Mouse (Mus musculus) MEL-GATA-1-ER (cell line): ENCODE results near the gene Olfr282.
"Not testable (repeated sequence)": the region's sequence is repeated elsewhere in the genome, so short reads cannot be mapped to it uniquely, and the experiment has no call there.

ENCODE experiments used
- DNase-seq: peaks from one replicate; pipeline ENCODE4 v3.0.0-alpha.2; 2012; ENCODE audit warnings: low read depth; ENCODE audit errors: extremely low read depth

The Olfr282 gene

GRCm38 (mm10) chr15:98430925-98431324 lies at the start of gene Olfr282:
Gene Olfr282 (plus strand): TSS chr15:98431225.
- DNase-seq: not testable (repeated sequence)

DNA sequence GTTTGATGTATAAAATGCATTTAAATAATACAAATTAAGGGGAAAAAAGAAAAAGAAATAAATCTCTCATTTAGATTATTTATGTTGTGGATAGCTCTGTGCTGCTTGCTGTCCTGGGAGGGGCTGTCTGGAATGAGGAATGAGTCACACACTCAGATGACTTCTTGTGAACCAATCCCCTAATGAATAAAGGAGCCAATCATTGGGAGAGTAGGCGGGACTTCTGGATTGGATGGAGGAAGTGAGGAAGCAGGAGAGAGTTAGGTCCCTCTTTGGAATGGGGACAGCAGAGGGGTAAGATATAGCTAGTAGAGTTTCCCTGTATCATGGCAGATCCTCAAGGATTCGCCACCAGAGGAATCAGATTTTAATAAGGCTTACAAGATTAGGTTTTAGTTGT lies 43.4 kb upstream of the Olfr282 start:
- no peak for DNase-seq

- peak; percentile 74 for DNase-seq
These were observed 41.2 kb upstream of the Olfr282 start for GRCm38 (mm10) chr15:98389796-98390195.

DNA sequence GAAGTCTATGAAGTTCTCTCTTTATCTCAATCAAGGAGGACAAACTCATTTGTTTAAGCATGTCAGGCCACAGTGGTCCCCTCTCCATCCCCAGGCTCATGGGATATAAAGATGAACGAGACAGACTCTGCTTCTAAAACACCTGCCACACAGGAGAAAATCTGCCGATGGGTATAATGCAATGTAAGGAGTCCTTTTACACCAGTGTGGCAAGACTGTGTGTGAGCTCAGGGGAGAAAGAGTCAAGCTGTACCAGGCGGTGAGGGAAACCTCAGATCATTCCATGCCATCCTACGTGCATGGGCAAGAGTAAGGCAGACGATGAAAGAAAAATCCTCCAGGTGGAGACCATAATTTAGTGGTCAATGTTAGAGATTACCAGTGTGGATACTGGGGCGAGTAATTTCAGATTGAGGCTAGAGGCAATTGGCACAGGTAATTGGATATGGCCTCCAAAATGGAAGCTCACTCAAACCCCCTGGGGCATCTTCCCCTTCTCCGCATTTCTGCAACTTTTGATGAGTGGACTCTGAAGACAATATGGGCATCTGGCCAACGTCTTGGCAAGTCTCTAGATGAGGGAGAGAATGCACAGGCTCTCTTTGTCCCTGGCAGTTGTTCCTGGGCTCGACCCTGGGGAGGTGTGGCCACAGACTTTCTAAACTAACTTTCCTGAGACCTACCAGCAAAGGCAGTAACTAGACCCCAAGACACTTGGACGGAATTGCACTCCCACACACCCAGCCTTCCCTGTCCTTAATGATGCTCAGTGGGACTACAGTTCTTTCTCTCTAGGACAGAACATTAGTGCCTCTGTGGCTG lies 39.7 kb upstream of the Olfr282 start:
- no peak for DNase-seq

- DNase-seq: no peak
These were observed 39.2 kb upstream of the Olfr282 start for GRCm38 (mm10) chr15:98391903-98392187.

DNA sequence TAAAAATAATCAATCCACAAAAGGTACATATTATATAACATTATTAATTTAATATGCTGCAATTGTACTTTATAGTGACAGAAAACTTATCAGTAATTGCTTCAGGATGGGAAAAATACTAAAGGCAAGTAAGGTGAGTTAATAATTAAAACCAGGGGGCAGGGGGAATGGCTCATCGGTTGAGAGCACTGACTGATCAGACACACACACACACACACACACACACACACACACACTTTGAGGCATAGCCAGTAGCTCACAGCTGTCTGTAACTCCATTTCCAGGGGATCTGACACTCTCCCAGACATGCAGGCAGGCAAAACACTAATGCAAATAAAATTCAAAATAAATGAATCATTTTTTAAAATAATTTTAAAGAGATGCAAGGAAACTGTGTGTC lies 33.9 kb upstream of the Olfr282 start:
- no peak for DNase-seq

DNA sequence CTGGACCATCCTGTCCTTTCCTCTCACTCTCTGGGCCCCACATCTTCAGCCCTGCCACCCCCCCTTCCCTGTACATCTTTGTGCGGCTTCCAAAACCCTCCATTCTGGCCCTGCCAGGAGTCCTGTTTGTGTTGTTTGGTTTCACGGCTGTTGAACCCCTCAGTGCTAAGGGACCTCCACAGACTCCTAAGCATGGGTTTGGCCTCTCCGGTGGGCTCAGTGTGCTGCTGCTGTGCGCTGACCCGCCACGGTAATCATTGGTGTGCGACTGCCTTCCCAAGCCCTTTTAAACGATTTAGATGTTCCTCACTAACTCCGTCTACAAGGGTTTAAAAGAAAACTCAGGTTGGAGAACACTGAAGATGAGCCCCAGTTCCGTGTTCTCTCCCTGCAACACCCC lies 28.7 kb upstream of the Olfr282 start:
- no peak for DNase-seq

DNA sequence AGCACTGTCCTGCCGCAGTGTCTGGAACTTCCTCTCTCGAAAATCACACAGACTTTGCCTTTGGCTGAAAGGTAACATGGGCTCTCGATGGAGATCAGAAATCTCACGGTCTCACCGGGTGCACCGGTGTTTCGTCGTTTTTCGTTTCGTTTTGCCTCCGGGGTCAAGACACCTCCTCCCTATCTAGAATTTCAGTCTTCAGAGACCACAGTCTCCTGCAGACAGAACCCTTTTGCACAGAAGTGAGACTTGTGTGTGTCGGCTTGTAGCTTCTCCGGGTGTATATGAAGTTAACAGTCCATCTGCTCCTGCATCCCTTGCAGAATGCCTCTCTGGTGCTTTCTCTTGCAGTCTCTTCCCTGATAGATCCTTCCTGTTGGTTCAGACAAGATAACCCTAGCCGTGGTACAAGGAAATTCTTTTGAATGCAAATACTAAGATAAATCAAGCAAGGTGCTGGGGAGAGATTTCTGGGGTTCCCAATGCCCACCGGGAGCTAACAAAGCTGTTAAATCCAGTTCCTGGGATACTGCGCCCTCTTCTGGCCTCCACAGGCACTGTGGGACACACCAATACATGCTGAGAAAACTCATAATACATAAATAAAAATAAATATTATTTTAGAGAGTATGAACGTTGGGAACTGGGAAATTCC lies 22.5 kb upstream of the Olfr282 start:
- peak; percentile 87 for DNase-seq

GRCm38 (mm10) chr15:98409635-98410034 lies 21.4 kb upstream of the Olfr282 start:
- peak; percentile 40 for DNase-seq

- DNase-seq: peak; percentile 99
These were observed 20.8 kb upstream of the Olfr282 start for GRCm38 (mm10) chr15:98410249-98410648.

DNA sequence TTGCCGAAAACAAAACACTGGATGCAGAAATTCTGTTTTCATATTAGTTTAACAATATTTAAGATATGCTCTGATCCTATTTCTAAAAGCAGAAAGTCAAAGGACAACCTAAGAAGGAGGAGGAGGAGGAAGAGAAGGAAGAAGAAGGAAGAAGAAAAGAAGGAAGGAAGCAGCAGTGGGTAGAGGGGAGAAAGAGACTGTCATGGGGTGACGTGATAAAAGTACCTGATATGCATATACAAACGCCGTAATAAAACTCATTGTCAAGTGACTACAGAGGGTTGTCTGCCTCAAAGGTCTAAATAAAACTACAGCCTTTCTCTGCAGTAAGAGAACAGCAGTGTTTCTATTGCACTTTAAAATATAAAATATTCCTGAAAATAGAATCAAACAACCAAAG lies 15.0 kb upstream of the Olfr282 start:
- DNase-seq: peak; percentile 47

DNA sequence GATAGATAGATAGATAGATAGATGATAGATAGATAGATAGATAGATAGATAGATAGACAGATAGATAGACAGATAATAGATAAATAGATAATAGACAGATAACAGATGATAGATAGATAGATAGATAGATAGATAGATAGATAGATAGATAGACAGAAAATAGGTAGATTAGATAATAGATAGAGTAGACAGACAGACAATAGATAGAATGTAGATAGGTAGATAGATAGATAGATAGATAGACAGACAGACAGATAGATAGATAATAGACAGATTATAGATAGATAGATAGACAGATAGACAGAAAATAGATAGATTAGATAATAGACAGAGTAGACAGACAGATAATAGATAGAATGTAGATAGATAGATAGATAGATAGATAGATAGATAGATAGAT lies 14.2 kb upstream of the Olfr282 start:
- not testable (repeated sequence) for DNase-seq

- peak; percentile 80 for DNase-seq
These were observed 13.7 kb upstream of the Olfr282 start for GRCm38 (mm10) chr15:98417285-98417684.

GRCm38 (mm10) chr15:98418096-98418495 lies 12.9 kb upstream of the Olfr282 start:
- no peak for DNase-seq

DNA sequence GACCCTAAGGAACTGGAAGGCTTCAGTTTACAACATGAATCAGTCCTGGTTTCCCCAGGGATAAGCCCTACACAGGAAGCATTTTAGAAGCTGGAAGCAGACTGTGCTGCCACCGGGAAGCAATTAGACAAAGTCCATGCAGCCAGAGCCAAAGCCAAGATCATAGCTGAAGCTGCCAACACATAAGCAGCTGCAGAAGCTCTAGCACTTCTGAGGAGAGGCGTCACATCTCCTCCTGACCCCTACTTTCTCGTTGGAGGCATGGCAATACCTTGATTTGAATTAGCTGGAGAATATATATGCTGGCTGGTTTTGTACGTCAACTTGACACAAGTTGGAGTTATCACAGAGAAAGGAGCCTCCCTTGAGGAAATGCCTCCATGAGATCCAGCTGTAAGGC lies 10.1 kb upstream of the Olfr282 start:
- DNase-seq: no peak

- DNase-seq: no peak
These were observed 6.7 kb upstream of the Olfr282 start for GRCm38 (mm10) chr15:98424326-98424725.

GRCm38 (mm10) chr15:98424753-98425152 lies 6.3 kb upstream of the Olfr282 start:
- DNase-seq: no peak

GRCm38 (mm10) chr15:98425188-98425587 lies 5.8 kb upstream of the Olfr282 start:
- DNase-seq: no peak

DNA sequence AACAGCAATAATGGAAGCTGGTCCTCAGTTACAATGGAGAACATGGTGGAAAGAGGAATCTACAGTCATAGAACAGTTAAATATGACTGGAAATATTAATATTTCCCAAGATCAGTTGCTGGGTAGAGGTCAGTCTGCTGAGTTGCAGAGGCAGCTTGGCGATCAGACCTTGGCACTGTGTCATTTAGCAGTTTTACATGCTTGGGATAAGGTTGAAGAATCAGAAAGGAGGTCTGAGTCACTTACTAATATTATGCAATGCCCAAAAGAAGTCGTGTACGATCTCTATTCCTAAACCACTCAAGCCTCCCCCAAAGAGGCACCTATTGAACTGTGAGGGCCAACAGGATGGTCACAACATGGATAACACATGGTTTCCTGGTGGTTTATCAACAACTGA lies 13.5 kb downstream of the Olfr282 start:
- DNase-seq: no peak

DNA sequence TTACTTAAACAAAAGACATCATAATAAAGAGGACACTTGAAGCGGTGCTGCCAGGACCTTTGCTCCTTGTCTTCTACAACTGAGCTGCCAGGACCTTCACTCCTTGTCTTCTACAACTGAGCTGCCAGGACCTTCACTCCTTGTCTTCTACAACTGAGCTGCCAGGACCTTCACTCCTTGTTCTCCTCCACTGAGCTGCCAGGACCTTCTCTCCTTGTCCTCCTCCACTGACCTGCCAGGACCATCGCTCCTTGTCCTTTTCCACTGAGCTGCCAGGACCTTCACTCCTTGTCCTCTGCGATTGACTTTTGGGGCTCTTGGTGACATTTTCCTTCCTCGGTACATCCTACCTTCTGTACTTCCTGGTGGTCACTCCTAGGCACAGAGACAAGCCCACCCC lies 17.5 kb downstream of the Olfr282 start:
- no peak for DNase-seq

DNA sequence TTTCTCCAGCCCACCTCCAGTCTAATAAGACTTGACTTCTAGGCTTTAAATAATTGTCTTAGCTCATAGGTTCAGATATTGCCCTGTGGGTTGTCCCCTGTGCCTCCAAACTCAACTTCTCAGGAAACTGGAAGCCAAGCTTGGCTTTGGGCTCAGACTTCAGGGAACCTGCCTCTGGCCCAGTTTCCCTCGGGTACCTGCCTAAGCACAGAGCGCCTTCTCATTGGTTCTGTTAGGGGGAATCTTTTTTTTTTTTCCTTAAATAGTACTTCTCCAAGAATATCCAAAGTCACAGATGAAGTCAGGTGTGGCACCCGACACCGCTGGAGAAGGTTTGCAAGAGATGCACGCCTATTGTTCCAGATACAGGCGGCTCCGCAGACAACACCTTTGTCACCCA lies 21.3 kb downstream of the Olfr282 start, which contains the start of gene Olfr281:
Olfr281 (plus strand) TSS at position 301 of the 400 bp plus-strand sequence.
- no peak for DNase-seq

- DNase-seq: no peak
These were observed 38.6 kb downstream of the Olfr282 start, which contains the start of gene OR5BS1P for GRCm38 (mm10) chr15:98469596-98469995. Gene OR5BS1P (plus strand): TSS chr15:98469896.

- no peak for DNase-seq
These were observed 40.5 kb downstream of the Olfr282 start for GRCm38 (mm10) chr15:98471539-98471938.
